Mouse (Mus musculus) E14TG2a.4 (cell line): ENCODE measurements around the gene Ppp2r5c.

Experiments
- CTCF ChIP-seq: conservative IDR thresholded peaks from 2 replicates; pipeline ENCODE4 v1.5.1; 2014; ENCODE audit warnings: low read length
- NANOG ChIP-seq: IDR thresholded peaks from 2 replicates; pipeline ENCODE4 v1.6.1; 2014; ENCODE audit warnings: borderline replicate concordance, low read length, mixed read lengths
- POU5F1 ChIP-seq: IDR thresholded peaks from 2 replicates; pipeline ENCODE4 v1.6.1; 2014; ENCODE audit warnings: low read length, borderline replicate concordance

GRCm38 (mm10) chr12:110421361-110421760 is 25.6 kb upstream of the Ppp2r5c start:
- TF ChIP-seq CTCF (no peak), POU5F1 (no peak), NANOG (no peak)
